Mouse (Mus musculus) MEL (cell line): ENCODE results near the gene Ncor1.

Experiments used
- EP300 ChIP-seq, 2 experiments: IDR thresholded peaks; 2 replicates each; pipeline ENCODE4 v1.6.1; 2011; ENCODE audit warnings: improper control_type of control experiment in 2 of 2, low read length in 2 of 2, low read depth in 1 of 2, mild to moderate bottlenecking in 1 of 2
- UBTF ChIP-seq: IDR thresholded peaks from 2 replicates; pipeline ENCODE4 v1.6.1; 2012; ENCODE audit warnings: low read depth, mild to moderate bottlenecking, inconsistent platforms, low read length, improper control_type of control experiment, moderate library complexity, borderline replicate concordance; ENCODE audit not compliant: insufficient read depth

GRCm38 (mm10) chr11:62463225-62463915 is 5.0 kb upstream of the Ncor1 start:
- TF ChIP-seq UBTF (no peak), EP300 (IDR thresholded peaks at IDR 0.05; ENCODE audit: low read depth in 1 of 2, low read length in 2 of 2) (no peak)
